Mouse (Mus musculus) hindbrain, embryonic 13.5 days (tissue): ENCODE data around the gene Gatm. TPM values are rescaled to one million over a fixed set of nuclear protein-coding genes. Genes with fewer than 3 reads are reported as not detected.

Source experiments
- ATAC-seq: fragments of 200-750 bp; cut with Nextera tagmentation; 2 replicates; pipeline ENCODE4 v1.8.0; 2017; ENCODE audit warnings: moderate TSS enrichment; ENCODE audit not compliant: low FRiP score
- H3K27ac ChIP-seq: fragments of 300-500 bp; sonication (generic); 2 replicates; pipeline ENCODE4 v1.5.1; 2015; ENCODE audit warnings: inconsistent platforms, mild to moderate bottlenecking, moderate library complexity
- H3K27me3 ChIP-seq: fragments of 300-500 bp; sonication (generic); 2 replicates; pipeline ENCODE4 v1.6.1; 2015; ENCODE audit warnings: mild to moderate bottlenecking, inconsistent platforms
- H3K36me3 ChIP-seq: fragments of 300-500 bp; sonication (generic); 2 replicates; pipeline ENCODE4 v1.6.1; 2015; ENCODE audit warnings: mild to moderate bottlenecking, inconsistent platforms
- H3K4me1 ChIP-seq: fragments of 300-500 bp; sonication (generic); replicated peaks from 2 replicates; pipeline ENCODE4 v1.6.1; 2015; ENCODE audit warnings: inconsistent platforms
- H3K4me2 ChIP-seq: fragments of 300-500 bp; sonication (generic); 2 replicates; pipeline ENCODE4 v1.6.1; 2015; ENCODE audit warnings: inconsistent platforms, mild to moderate bottlenecking, moderate library complexity
- H3K4me3 ChIP-seq: fragments of 300-500 bp; sonication (generic); 2 replicates; pipeline ENCODE4 v1.5.1; 2015; ENCODE audit warnings: mild to moderate bottlenecking, inconsistent platforms
- H3K9ac ChIP-seq: fragments of 300-500 bp; sonication (generic); 2 replicates; pipeline ENCODE4 v1.6.1; 2015; ENCODE audit warnings: mild to moderate bottlenecking, inconsistent platforms
- H3K9me3 ChIP-seq: fragments of 300-500 bp; sonication (generic); 2 replicates; pipeline ENCODE4 v1.6.1; 2016; ENCODE audit warnings: inconsistent platforms
- WGBS: fragments of 180-500 bp; shearing (Covaris S2); methylation state at CpG from one replicate; pipeline ENCODE4 v1.1.7; 2015; 5-methylcytosine and 5-hydroxymethylcytosine counted together
- polyA plus RNA-seq: library from polyadenylated mRNA; unstranded; fragments of >200 nt; fragmentation: Nextera tagmentation; extraction: Ambion mirVana; gene quantifications from 2 replicates; pipeline ENCODE4 v1.2.1, GENCODE M21; 2015

The Gatm gene
- polyA plus RNA-seq, 1 experiment from 2014 or later, result 27.3 TPM

DNA sequence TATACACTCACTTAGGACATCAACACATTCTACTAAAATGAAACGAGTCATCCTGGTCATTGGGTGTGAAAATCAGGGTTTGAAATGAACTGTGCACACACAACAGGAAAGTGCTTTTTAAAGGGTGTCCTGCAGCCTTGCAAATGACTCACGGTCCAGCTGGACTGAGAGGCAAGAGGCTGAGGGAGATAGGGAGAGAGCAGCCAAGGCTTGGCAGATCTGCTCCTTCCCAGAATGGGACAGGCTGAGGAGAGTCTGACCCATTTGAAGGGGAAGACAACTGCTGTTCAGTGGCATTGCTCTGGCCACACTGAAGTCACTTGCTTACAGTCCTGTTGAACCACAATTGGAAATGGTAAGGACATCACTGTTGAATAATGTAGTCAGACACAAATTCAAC, 11.4 kb downstream of the Gatm start:
- Histone ChIP-seq H3K27me3 (no peaks in the 10 kb centered on the region), H3K27ac (no peak overlapping the region), H3K9me3 (no peaks in the 10 kb centered on the region), H3K36me3 (no peaks in the 10 kb centered on the region), H3K4me2 (no peak overlapping the region), H3K4me1 (no peaks in the 10 kb centered on the region), H3K4me3 (no peak overlapping the region), H3K9ac (no peak overlapping the region)
- 88% methylated on average over 2 of the region's 2 CpGs for WGBS
- ATAC-seq, result no peak

GRCm38 (mm10) chr2:122595461-122595860, 15.6 kb downstream of the Gatm start:
- no peak overlapping the region for H3K4me2 ChIP-seq
- WGBS, result 94% methylated on average over 16 of the region's 16 CpGs
- H3K36me3 ChIP-seq, result no peaks in the 10 kb centered on the region
- H3K4me3 ChIP-seq, result no peak overlapping the region
- no peak overlapping the region for H3K27ac ChIP-seq
- ATAC-seq, result no peak
- no peak overlapping the region for H3K9ac ChIP-seq
- no peaks in the 10 kb centered on the region for H3K9me3 ChIP-seq
- H3K27me3 ChIP-seq, result no peaks in the 10 kb centered on the region
- H3K4me1 ChIP-seq, result no peaks in the 10 kb centered on the region

DNA sequence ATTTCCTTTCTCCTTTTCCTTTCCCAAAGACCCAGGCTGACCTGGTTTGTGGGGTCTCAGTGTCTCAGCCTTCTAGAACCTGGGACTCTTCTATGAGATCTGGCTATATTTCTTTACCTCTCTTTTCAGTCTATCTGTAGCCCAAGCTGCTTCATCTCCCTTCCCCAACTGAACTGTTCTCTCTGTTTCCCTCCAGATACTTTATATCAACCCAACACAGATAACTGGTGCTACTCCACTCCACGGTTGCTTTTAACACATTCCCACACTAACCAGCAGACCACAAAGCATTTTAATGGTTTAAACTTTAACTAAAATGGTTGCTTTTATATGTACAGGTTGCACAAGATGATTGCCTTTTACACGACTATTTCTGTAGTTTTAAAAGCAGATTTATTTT, 19.9 kb downstream of the Gatm start:
- no peak overlapping the region for H3K9ac ChIP-seq
- H3K27me3 ChIP-seq, result no peaks in the 10 kb centered on the region
- no peak overlapping the region for H3K27ac ChIP-seq
- H3K4me2 ChIP-seq, result no peak overlapping the region
- no peak overlapping the region for H3K4me3 ChIP-seq
- 72% methylated on average over 2 of the region's 2 CpGs for WGBS
- no peaks in the 10 kb centered on the region for H3K4me1 ChIP-seq
- no peak for ATAC-seq
- no peaks in the 10 kb centered on the region for H3K36me3 ChIP-seq
- H3K9me3 ChIP-seq, result no peaks in the 10 kb centered on the region

- Histone ChIP-seq H3K4me2 (no peak overlapping the region), H3K36me3 (no peaks in the 10 kb centered on the region), H3K27ac (no peak overlapping the region), H3K27me3 (no peaks in the 10 kb centered on the region), H3K9ac (no peak overlapping the region), H3K4me3 (no peak overlapping the region), H3K4me1 (no peaks in the 10 kb centered on the region), H3K9me3 (no peaks in the 10 kb centered on the region)
- 88% methylated on average over 1 of the region's 1 CpGs for WGBS
- no peak for ATAC-seq
These were observed 20.8 kb downstream of the Gatm start for GRCm38 (mm10) chr2:122590351-122590750.

DNA sequence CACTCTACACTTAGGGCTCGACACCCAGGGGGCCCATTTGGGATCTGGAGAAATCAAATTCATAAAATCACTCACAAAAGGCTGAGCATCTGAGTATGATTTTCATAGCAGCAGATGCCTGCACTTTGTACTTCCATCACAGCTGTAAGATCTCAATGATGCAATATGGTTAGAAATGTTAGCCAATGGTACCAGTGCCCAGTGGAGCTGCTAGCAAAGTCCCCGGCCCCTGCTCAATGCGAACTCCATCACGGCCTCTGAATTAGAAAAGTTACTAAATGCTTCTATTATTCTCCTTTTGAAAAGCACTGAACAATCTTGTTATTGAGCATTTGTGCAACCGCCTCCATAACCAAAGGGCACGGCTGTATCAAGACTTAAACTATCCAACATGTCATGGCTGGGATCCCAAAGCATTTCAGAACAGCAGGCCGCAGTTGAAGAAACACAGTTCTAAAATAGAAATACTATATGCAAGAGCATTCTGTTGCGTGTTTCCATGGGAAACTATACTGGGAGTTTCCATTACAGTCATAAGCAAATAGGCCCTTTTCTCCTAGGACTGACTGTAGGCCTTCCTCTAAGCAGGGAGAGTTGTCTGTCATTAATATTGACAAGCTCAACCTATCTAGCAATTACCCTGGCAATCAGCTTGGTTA, 23.1 kb downstream of the Gatm start:
- Histone ChIP-seq H3K9me3 (no peaks in the 10 kb centered on the region), H3K4me3 (no peak overlapping the region), H3K9ac (no peak overlapping the region), H3K36me3 (no peaks in the 10 kb centered on the region), H3K27me3 (no peaks in the 10 kb centered on the region), H3K4me1 (no peaks in the 10 kb centered on the region), H3K4me2 (no peak overlapping the region), H3K27ac (no peak overlapping the region)
- ATAC-seq, result no peak
- WGBS, result 85% methylated on average over 8 of the region's 8 CpGs

DNA sequence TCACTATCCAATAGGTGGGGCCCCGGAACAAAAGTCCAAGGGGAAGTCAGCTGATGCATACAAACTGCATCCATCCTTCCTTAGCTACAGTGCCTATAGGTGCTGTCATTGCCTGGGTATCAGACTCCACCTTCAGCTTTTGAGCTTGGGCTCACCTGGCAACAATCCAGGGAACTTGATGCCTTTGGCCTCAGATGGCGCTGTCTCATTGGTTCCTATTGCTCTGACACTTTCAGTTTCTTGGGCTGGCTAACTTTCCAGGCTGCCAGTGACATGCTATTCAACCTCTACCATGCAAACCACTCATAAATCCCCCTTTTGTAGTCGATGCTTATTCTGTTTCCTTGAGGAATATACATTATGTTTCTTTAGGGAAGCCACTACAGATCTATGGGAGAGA, 24.8 kb downstream of the Gatm start:
- Histone ChIP-seq H3K4me3 (no peak overlapping the region), H3K9me3 (no peaks in the 10 kb centered on the region), H3K9ac (no peak overlapping the region), H3K27me3 (no peaks in the 10 kb centered on the region), H3K4me2 (no peak overlapping the region), H3K27ac (no peak overlapping the region), H3K4me1 (no peaks in the 10 kb centered on the region), H3K36me3 (no peaks in the 10 kb centered on the region)
- ATAC-seq, result no peak
- WGBS, result 86% methylated on average over 3 of the region's 3 CpGs

DNA sequence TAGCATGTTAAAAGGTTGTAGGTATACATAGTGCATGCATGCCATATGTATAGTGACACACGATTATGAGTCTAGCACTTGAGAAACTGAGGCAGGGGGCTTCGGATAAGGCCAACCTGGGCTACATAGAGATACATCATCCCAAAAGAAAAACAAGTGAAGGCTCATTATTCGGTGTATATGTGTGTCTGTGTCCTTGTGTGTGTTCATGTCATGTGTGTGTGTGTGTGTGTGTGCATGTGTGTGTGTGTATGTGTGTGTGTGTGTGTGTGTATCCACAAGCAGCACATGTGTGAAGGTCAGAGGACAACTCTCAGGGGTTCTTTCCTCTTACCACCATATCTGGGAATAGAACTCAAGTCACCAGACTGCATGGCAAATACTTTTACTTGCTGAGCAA, 28.8 kb downstream of the Gatm start:
- ATAC-seq, result no peak
- WGBS, result 95% methylated on average over 3 of the region's 3 CpGs
- H3K4me3 ChIP-seq, result no peak overlapping the region
- no peaks in the 10 kb centered on the region for H3K9me3 ChIP-seq
- no peak overlapping the region for H3K9ac ChIP-seq
- no peak overlapping the region for H3K27ac ChIP-seq
- H3K4me1 ChIP-seq, result no peaks in the 10 kb centered on the region
- no peak overlapping the region for H3K4me2 ChIP-seq
- H3K27me3 ChIP-seq, result no peaks in the 10 kb centered on the region
- H3K36me3 ChIP-seq, result no peaks in the 10 kb centered on the region

DNA sequence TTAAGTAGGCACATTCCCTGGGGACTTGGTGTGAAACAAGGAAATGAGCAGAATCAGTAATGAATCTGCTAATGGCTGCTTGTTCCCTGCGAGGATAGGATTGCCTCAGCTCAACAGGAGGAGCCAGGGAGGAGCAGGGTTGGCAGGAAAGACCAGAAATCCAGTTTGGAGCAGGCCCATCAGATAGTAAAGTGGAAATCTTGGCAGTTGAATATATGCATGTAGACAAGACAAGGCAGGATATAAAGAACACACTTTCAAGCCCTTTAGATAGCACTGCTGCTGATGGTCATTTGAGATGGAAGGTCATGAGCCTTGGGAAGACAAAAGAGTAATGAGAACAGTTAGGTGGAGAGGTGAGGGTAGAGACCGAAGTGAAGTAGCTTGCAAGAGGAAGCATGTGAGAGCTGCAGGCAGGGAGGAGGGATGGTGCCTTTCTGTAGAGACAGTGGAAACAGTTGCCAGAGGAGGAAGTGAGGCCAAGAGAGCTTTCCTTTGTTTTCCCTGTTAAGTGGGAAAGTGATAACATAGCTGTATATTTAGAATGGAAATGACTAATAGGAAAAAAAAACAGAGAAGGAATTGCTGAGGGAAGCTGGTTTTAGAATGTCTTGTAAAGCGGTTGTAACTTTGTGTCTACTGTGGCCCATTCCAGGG, 29.6 kb downstream of the Gatm start:
- 69% methylated on average over 3 of the region's 3 CpGs for WGBS
- Histone ChIP-seq H3K4me2 (no peak overlapping the region), H3K4me3 (no peak overlapping the region), H3K9ac (no peak overlapping the region), H3K9me3 (no peaks in the 10 kb centered on the region), H3K4me1 (no peaks in the 10 kb centered on the region), H3K27ac (no peak overlapping the region), H3K36me3 (no peaks in the 10 kb centered on the region), H3K27me3 (no peaks in the 10 kb centered on the region)
- no peak for ATAC-seq

GRCm38 (mm10) chr2:122580426-122580825, 30.7 kb downstream of the Gatm start:
- Histone ChIP-seq H3K27ac (no peak overlapping the region), H3K4me3 (no peak overlapping the region), H3K9ac (no peak overlapping the region), H3K9me3 (no peaks in the 10 kb centered on the region), H3K4me1 (no peaks in the 10 kb centered on the region), H3K4me2 (no peak overlapping the region), H3K36me3 (no peaks in the 10 kb centered on the region), H3K27me3 (no peaks in the 10 kb centered on the region)
- no peak for ATAC-seq
- WGBS, result 83% methylated on average over 10 of the region's 10 CpGs

GRCm38 (mm10) chr2:122577316-122577715, 33.8 kb downstream of the Gatm start:
- no peak for ATAC-seq
- whole genome bisulfite sequencing, result 77% methylated on average over 1 of the region's 1 CpGs
- Histone ChIP-seq H3K27me3 (no peaks in the 10 kb centered on the region), H3K4me2 (no peak overlapping the region), H3K9me3 (no peaks in the 10 kb centered on the region), H3K9ac (no peak overlapping the region), H3K4me1 (no peaks in the 10 kb centered on the region), H3K36me3 (no peaks in the 10 kb centered on the region), H3K4me3 (no peak overlapping the region), H3K27ac (no peak overlapping the region)

GRCm38 (mm10) chr2:122576295-122576694, 34.8 kb downstream of the Gatm start:
- H3K4me3 ChIP-seq, result no peak overlapping the region
- no peak overlapping the region for H3K27ac ChIP-seq
- no peaks in the 10 kb centered on the region for H3K4me1 ChIP-seq
- H3K36me3 ChIP-seq, result no peaks in the 10 kb centered on the region
- no peak overlapping the region for H3K4me2 ChIP-seq
- no peak for ATAC-seq
- H3K9ac ChIP-seq, result no peak overlapping the region
- 68% methylated on average over 5 of the region's 5 CpGs for whole genome bisulfite sequencing
- H3K27me3 ChIP-seq, result no peaks in the 10 kb centered on the region
- H3K9me3 ChIP-seq, result no peaks in the 10 kb centered on the region

- Histone ChIP-seq H3K9me3 (no peaks in the 10 kb centered on the region), H3K36me3 (no peaks in the 10 kb centered on the region), H3K27me3 (no peaks in the 10 kb centered on the region), H3K4me1 (no peaks in the 10 kb centered on the region), H3K4me2 (no peak overlapping the region), H3K9ac (no peak overlapping the region), H3K27ac (no peak overlapping the region), H3K4me3 (no peak overlapping the region)
- ATAC-seq, result no peak
- WGBS, result 85% methylated on average over 11 of the region's 11 CpGs
These were observed 35.6 kb downstream of the Gatm start for GRCm38 (mm10) chr2:122575470-122575869.

DNA sequence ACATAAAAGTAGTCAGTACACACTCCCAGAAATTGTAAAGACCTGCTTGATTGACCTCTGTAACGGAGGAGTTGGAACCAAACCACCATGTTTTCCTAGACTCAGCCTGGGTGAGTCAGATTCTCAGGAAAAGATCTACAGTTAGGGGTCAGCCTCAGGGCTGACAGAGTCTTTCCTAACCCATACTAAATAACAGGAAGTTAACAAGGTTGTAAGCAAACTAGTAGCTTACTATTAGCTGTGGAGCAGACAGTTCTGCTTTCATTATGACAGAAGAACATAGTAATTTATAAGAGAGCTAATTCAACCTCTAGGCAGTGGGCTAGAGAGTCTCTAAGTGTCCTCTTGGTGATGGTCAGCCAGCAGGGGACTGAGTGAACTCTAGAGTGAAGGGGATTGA, 38.7 kb downstream of the Gatm start:
- no peak overlapping the region for H3K27ac ChIP-seq
- H3K4me2 ChIP-seq, result no peak overlapping the region
- 89% methylated on average over 1 of the region's 1 CpGs for WGBS
- H3K27me3 ChIP-seq, result no peaks in the 10 kb centered on the region
- ATAC-seq, result no peak
- H3K4me1 ChIP-seq, result no peaks in the 10 kb centered on the region
- no peaks in the 10 kb centered on the region for H3K36me3 ChIP-seq
- H3K4me3 ChIP-seq, result no peak overlapping the region
- no peaks in the 10 kb centered on the region for H3K9me3 ChIP-seq
- no peak overlapping the region for H3K9ac ChIP-seq
